Mouse (Mus musculus): Measurements from ENCODE around the gene Amdhd2.

DNA sequence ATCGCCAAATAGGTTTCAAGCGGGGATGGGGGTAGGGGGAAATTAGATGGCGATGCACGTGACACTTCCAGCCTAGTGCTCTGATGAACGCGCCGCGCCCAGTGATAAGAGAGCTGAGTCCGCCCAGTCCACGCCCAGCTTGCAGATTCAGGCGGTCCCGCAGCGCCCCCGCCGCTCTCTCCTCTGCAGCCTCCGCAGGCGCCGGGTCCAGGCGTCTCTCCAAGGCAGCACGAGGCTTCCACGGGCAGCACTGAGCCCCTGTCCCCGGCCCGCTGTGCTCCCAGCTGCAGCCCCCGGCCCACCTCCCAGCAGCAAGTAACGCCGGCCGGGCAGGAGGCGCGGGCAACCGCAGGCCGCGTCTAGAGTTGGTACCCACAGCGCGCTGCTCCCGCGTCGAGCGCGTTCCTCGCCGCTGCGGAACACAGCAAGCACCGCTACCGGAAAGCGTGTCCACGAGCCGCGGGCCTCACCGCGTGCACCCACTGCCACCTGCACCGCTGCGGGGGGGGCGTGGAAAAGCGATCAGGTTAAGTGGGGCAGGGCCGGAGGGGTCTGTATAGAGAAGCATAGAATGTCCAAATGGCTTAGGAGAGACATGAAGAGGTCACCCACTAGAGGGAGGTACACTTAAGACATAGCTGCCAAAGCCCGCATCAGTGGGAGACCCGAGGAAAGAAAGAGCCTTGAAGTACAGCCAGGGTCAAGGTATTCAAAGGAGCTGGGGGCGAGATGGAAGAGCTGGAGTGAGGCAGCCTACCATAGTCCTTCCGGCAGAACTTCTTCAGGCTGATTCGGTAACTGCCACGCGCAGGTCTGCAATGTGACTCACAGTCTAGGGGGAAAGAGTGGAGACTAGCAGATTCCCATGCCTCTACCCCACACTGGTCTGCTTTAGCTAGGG is 43.1 kb upstream of the Amdhd2 start:
- TF ChIP-seq CTCF (IDR thresholded peaks at IDR 0.05; ENCODE audit: low read depth, low read length) (peak; percentile 11), POLR2A (IDR thresholded peaks at IDR 0.05; ENCODE audit: insufficient read depth, low read length) (no peak)

Data from ES-Bruce4 (cell line).